Mouse (Mus musculus): ENCODE results near the gene Chpf.

Chpf gene

GRCm38 (mm10) chr1:75478916-75479634, at the start of gene Chpf, which contains the start of gene Tmem198:
TSS of gene Chpf (minus strand) at chr1:75479307.
TSS of gene Tmem198 (plus strand) at chr1:75479532.
- peak; percentile 96 for DNase-seq

DNA sequence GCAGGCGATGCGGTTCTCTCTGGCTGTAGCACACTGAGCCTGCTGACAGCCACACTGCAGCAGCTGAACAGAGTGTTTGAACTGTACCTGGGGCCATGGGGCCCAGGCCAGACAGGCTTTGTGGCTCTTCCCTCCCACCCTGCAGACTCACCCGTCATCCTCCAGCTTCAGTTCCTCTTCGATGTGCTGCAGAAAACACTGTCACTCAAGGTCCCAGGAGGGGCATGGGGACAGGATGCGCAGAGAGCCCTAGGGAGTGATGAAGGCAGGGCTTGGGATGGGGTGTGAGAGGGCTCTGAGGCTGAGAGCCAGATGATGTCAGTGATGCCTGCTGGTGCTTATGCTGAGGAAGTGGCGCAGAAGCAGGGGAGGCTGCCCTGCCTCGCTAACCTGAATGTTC, 45.6 kb upstream of the Chpf start:
- no peak for DNase-seq

GRCm38 (mm10) chr1:75521321-75522031, 42.4 kb upstream of the Chpf start, which contains the start of gene Stk11ip:
TSS of gene Stk11ip (plus strand) at chr1:75521529.
- peak; percentile 85 for DNase-seq

DNA sequence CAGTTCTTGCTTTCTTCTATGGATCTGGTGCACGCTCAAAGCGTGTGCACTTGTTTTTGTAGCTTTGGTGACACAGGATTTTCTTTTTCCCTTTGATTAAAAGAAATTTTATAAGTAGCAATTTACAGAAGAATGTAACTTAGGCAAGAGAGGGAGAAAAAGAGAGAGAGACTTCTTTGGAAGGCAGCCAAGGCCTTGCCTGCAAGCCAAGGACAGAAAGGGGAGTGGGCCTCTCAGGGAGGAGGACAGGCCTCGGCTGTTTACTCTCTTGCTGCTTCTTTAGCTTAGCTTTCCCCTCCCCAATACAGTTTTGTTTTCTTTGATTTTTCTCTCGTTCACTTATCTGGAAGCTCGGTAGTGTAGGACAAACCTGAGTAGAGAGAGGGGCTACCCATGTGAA, 40.5 kb upstream of the Chpf start:
- no peak for DNase-seq

DNA sequence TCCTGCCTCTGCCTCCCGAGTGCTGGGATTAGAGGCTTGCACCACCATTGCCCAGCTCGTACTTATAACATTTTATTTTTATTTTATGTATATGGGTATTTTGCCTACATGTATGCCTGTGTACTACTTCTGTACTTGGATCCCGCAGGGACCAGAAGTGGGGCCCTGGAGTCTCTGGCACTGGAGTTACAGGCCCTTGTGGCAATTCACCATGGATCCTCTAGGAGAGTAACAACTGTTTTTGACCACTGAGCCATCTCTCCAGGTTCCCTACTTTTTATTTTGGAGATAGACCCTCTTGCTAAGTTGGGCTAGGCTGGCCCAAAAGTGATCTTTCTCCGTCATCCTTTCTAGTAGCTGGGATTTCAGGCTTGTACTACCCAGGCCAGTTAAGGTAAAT, 39.3 kb upstream of the Chpf start:
- DNase-seq, result no peak

DNA sequence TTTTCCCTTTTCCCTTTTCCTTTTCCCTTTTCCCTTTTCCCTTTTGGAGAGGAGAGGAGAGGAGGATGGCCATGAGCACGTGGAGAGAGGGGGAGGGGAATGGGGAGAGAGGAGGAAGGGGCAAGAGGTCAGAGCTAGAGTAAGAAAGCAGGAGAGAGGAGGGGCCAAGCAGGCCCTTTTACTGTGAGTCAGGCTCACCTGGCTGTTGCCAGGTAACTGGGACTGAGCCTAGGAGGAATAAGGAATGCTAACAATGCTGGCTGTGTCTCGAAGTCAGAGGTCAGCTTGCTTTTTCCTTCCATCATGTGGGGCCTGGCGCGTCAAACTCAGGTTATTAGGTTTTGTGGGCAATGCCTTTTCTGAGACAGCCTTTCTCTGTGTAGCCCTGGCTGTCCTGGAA, 38.9 kb upstream of the Chpf start:
- DNase-seq, result no peak

- DNase-seq, result no peak
These were observed 37.7 kb upstream of the Chpf start for GRCm38 (mm10) chr1:75516703-75517380.

DNA sequence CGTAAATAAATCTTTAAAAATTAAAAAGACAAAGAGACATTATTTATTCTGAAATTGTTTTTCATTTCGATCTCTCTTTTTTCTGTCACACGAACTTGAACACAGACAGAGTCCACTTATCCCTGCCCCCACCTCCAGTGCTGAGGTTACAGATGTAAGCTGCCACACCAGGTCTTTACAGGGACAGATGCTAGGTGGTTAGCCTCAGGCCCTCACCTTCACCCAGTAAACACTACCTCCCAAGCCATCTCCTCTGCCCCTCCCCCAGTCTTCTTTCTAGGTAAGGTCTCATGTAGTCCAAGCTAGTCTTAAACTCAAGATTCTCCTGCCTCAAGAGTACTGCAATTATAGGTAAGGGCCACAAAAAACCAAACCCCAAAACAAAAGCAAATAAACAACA, 33.4 kb upstream of the Chpf start:
- DNase-seq, result no peak

- no peak for DNase-seq
These were observed 32.5 kb upstream of the Chpf start for GRCm38 (mm10) chr1:75511437-75512210.

GRCm38 (mm10) chr1:75510154-75510553, 31.0 kb upstream of the Chpf start:
- DNase-seq, result no peak

GRCm38 (mm10) chr1:75509586-75509985, 30.5 kb upstream of the Chpf start:
- DNase-seq, result no peak

- DNase-seq, result no peak
These were observed 27.9 kb upstream of the Chpf start, which contains the start of gene Inha for GRCm38 (mm10) chr1:75507006-75507405. TSS of gene Inha (plus strand) at chr1:75507077.

GRCm38 (mm10) chr1:75505956-75506831, 27.1 kb upstream of the Chpf start, which contains the start of gene Obsl1:
TSS of gene Obsl1 (minus strand) at chr1:75506452.
- DNase-seq, result peak; percentile 67

GRCm38 (mm10) chr1:75505159-75505955, 26.2 kb upstream of the Chpf start:
- peak; percentile 79 for DNase-seq

DNA sequence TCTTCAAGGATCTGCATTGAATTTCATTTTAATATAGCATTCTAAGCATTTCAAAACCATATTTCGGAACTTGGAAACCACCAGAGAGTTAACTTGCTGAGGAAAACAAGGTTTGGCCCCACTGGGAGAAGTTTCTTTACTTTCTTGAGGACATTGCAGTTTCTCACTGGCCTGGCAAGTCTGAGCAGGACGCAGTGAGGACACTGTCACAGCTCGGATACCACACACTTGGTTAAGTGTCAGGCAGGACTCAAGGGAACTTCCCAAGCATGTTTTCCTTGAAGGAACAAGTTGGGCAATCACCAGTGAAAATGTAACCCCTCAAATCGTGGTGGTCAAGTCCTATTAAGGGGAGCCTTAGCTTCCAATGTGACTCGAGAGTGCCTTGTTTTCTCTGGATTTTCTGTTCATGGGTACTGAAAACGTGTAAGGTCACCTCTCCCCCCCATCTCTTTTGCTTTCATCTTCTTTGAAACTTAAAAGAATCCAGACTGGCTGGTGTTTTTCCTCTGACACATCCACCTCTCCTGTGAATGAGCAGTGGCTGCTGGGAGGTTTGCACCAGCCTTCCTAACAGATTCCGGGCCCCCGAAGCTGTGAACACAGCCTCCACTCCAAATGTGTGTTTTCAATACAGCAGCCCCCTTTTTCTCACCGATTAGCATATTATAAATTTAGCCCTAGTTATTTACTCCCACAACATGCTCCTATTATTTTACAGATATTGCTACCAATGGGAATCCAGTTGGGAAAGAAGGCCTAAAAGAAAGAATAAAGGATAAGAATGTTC, 25.3 kb upstream of the Chpf start:
- no peak for DNase-seq

GRCm38 (mm10) chr1:75503651-75503980, 24.5 kb upstream of the Chpf start:
- DNase-seq, result no peak

DNA sequence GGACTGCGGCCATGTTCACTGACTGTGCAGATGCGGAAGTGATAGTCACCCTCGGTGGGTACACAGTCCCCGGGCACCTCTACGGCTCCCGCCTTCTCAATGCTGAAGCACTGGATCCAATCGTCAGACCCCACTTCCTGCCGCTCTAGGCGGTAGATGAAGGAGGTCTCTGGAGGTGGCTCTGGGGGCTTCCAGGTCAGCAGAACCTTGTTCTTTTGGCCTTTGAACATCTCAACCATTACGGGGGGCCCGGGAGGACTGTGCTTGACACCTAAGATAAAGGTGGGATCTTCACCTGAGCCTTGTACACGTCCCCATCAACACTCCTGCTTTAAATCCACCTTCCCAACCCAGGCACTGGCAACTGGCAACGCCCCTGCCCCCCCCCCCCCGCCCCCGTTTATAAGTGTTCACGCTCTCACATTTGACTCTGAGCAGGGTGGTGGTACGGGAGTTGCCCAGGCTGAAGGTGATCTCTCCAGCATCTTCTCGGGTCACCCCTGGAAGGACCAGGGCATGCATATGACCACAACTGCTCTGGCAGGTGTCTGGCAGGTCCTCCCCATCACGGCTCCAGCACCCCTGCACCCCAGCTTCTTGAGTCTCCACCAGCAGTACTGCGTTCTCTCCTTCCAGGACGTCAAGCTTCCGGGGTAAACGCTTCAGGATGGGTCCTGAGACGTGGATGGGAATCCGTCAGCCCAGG, 24.0 kb upstream of the Chpf start:
- DNase-seq, result no peak

DNA sequence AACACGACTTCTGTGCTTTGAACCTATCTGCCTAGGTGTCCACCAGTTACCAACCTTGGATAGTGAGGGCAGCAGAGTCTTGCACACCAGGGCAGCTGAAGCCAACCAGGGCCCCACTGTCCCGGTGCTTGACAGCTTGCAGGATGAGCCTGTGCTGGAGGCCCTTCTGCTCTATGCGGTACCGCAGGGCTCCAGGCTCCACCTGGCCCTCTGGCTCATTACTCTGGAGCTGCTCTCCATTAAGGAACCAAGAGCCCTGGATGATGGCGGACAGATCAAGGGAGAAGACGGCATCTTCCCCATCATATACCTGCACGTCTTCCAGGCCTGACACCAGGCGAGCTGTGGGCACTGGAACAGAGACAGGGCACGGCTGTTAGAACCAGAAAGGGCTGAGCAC, 22.8 kb upstream of the Chpf start:
- no peak for DNase-seq

DNA sequence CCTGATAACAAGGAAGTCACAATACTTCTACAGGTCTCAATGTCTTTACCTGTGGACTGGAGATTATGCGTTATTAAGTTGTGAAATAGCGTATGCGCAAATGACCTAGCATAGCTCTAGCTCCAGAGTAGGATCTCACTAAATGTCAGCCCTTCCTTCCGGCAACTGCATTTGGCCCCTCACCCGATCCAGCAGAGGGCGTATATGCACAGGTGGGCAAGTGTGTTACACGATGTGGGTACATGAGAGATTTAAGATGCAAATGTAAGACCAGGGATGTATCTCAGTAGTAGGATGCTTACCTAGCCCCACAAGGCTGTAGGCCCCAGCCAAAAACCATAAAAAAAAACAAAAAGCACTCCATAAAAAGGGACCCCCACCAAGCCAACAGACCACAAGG, 20.3 kb upstream of the Chpf start:
- no peak for DNase-seq

DNA sequence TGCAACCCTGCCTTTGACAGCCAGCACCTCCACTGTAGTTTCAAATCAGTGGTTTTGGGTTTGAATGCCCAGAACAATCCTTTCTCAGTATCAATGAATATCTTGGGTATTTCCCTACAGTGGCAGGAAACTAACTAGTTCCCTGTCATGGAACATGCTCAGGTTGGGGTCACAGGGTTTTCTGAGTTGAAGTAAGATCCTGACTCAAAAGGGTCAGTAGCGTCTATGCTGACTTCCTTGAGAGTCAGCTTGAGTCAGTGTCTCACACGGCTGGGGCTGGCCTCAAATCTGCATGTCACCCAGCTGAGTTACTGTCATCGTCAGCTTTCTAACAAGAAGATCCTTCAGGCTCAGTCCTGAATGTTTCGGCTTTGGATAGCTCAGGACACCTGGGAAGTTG, 19.8 kb upstream of the Chpf start:
- DNase-seq, result no peak
